Comparison of ENCODE assay signal across 8 mouse cellular contexts in genomic region chr13:34133326-34134071, GRCm38 (mm10). TPM values are rescaled to one million over a fixed set of nuclear protein-coding genes. Genes with fewer than 3 reads are reported as not detected.
DNase-seq lines count a peak whose midpoint lies in the region; ATAC-seq and TF ChIP-seq lines count a peak whose summit lies in the region.

No protein-coding gene starts in this region.

- H3K4me1 ChIP-seq in heart, embryonic 15.5 days (replicated peaks), result peaks cover 33% of the 10 kb centered on the region
- H3K4me1 ChIP-seq in heart, adult 2 months (ENCODE audit: control insufficient read depth, insufficient read depth, low read length), result peaks cover 3% of the 10 kb centered on the region; the same call in 1 of the 2 replicates
- peaks cover 2% of the 10 kb centered on the region for H3K4me1 ChIP-seq in ES-Bruce4 (ENCODE audit: control insufficient read depth, insufficient read depth, low read length)
- H3K4me1 ChIP-seq in embryonic facial prominence, embryonic 15.5 days, result peaks cover 51% of the 10 kb centered on the region
- H3K4me1 ChIP-seq in limb, embryonic 14.5 days (ENCODE audit: control insufficient read depth, insufficient read depth, low read length), result peaks cover 44% of the 10 kb centered on the region

- WGBS in heart, embryonic 15.5 days, result 26% methylated on average over 15 of the region's 15 CpGs
- WGBS in heart, adult 2 months, result 57% methylated on average over 15 of the region's 15 CpGs
- WGBS in embryonic facial prominence, embryonic 15.5 days, result 12% methylated on average over 15 of the region's 15 CpGs
- WGBS in limb, embryonic 14.5 days, result 8% methylated on average over 15 of the region's 15 CpGs

- TF ChIP-seq CTCF in heart, adult 2 months (IDR thresholded peaks at IDR 0.05), result no peak
- TF ChIP-seq CTCF in ES-Bruce4 (IDR thresholded peaks at IDR 0.05; ENCODE audit: low read depth, low read length), result no peak

- no peak for ATAC-seq in heart, embryonic 15.5 days (replicated peaks; ENCODE audit: insufficient number of reproducible peaks, insufficient read depth, low FRiP score, low read depth)
- ATAC-seq in embryonic facial prominence, embryonic 15.5 days (ENCODE audit: insufficient number of reproducible peaks, low FRiP score, low TSS enrichment, low read depth), result no peak
- no peak for ATAC-seq in limb, embryonic 14.5 days (ENCODE audit: low FRiP score, low read depth)

- TF ChIP-seq EP300 in heart, adult 2 months (IDR thresholded peaks at IDR 0.05; ENCODE audit: insufficient read depth, low read depth, low read length), result no peak
- no peak for TF ChIP-seq EP300 in ES-Bruce4 (IDR thresholded peaks at IDR 0.05; ENCODE audit: insufficient read depth, low read depth, low read length)

- H3K36me3 ChIP-seq in heart, embryonic 15.5 days, result no peaks in the 10 kb centered on the region
- no peaks in the 10 kb centered on the region for H3K36me3 ChIP-seq in heart, adult 2 months (ENCODE audit: control insufficient read depth, insufficient read depth, low read length)
- H3K36me3 ChIP-seq in ES-Bruce4 (ENCODE audit: control insufficient read depth, insufficient read depth, low read length, poor library complexity, severe bottlenecking), result peaks cover 5% of the 10 kb centered on the region
- no peaks in the 10 kb centered on the region for H3K36me3 ChIP-seq in embryonic facial prominence, embryonic 15.5 days
- no peaks in the 10 kb centered on the region for H3K36me3 ChIP-seq in limb, embryonic 14.5 days (ENCODE audit: control insufficient read depth, insufficient read depth, low read length)

- intact Hi-C loops in heart, adult 2 months (cut with DNase I), result no loop called here

- H3K4me3 ChIP-seq in heart, embryonic 15.5 days, result peak overlapping the region; percentile 14; the same call in 1 of the 2 replicates
- no peak overlapping the region for H3K4me3 ChIP-seq in heart, adult 2 months
- H3K4me3 ChIP-seq in ES-Bruce4 (ENCODE audit: low read depth, low read length), result no peak overlapping the region
- no peak overlapping the region; the same call in 1 of the 2 replicates for H3K4me3 ChIP-seq in embryonic facial prominence, embryonic 15.5 days (replicated peaks)
- peak overlapping the region; percentile 14; the same call in 1 of the 2 replicates for H3K4me3 ChIP-seq in limb, embryonic 14.5 days (replicated peaks; ENCODE audit: low read length)

- H3K27ac ChIP-seq in heart, embryonic 15.5 days, result 0 out of 2 replicates have a peak overlapping the region, but pooled peaks have one; percentile 1
- H3K27ac ChIP-seq in heart, adult 2 months, result no peak overlapping the region
- no peak overlapping the region for H3K27ac ChIP-seq in ES-Bruce4 (ENCODE audit: insufficient read depth, low read length)
- H3K27ac ChIP-seq in embryonic facial prominence, embryonic 15.5 days (replicated peaks), result no peak overlapping the region
- H3K27ac ChIP-seq in limb, embryonic 14.5 days (replicated peaks; ENCODE audit: low read depth, low read length), result no peak overlapping the region

- DNase-seq in heart, adult 2 months, result no peak
- DNase-seq in limb, embryonic 14.5 days (ENCODE audit: low spot score), result no peak
- DNase-seq in adrenal gland, postnatal 25 days, result no peak
- no peak for DNase-seq in adipocyte (ENCODE audit: low spot score)
- DNase-seq in natural killer cell, adult 2 months (ENCODE audit: low spot score in 2 of 2), result no peak

- peaks cover 3% of the 10 kb centered on the region; the same call in 1 of the 2 replicates for H3K27me3 ChIP-seq in heart, embryonic 15.5 days
- H3K27me3 ChIP-seq in heart, adult 2 months (ENCODE audit: control insufficient read depth, insufficient read depth, low read length), result no peaks in the 10 kb centered on the region
- H3K27me3 ChIP-seq in ES-Bruce4 (ENCODE audit: control insufficient read depth, insufficient read depth, low read length, poor library complexity, severe bottlenecking), result no peaks in the 10 kb centered on the region
- H3K27me3 ChIP-seq in embryonic facial prominence, embryonic 15.5 days, result peaks cover 7% of the 10 kb centered on the region; the same call in 1 of the 2 replicates
- no peaks in the 10 kb centered on the region for H3K27me3 ChIP-seq in limb, embryonic 14.5 days (ENCODE audit: control insufficient read depth, insufficient read depth, low read length)

- no peaks in the 10 kb centered on the region for H3K79me2 ChIP-seq in heart, adult 2 months (replicated peaks; ENCODE audit: control insufficient read depth, insufficient read depth, low read length)

- no peaks in the 10 kb centered on the region for H3K9me3 ChIP-seq in heart, embryonic 15.5 days (replicated peaks)
- no peaks in the 10 kb centered on the region for H3K9me3 ChIP-seq in ES-Bruce4 (replicated peaks; ENCODE audit: control insufficient read depth, insufficient read depth, low read length, poor library complexity, severe bottlenecking)
- H3K9me3 ChIP-seq in embryonic facial prominence, embryonic 15.5 days (replicated peaks), result no peaks in the 10 kb centered on the region
- H3K9me3 ChIP-seq in limb, embryonic 14.5 days (ENCODE audit: control insufficient read depth, low read length), result no peaks in the 10 kb centered on the region

- H3K4me2 ChIP-seq in heart, embryonic 15.5 days, result peak overlapping the region; percentile 50
- H3K4me2 ChIP-seq in embryonic facial prominence, embryonic 15.5 days (replicated peaks), result peak overlapping the region; percentile 33
- H3K4me2 ChIP-seq in limb, embryonic 14.5 days (replicated peaks; ENCODE audit: low read depth, low read length, severe bottlenecking), result peak overlapping the region; percentile 82

- TF ChIP-seq POLR2A in heart, adult 2 months (IDR thresholded peaks at IDR 0.05; ENCODE audit: insufficient read depth, low read depth, low read length), result no peak
- TF ChIP-seq POLR2A in ES-Bruce4 (IDR thresholded peaks at IDR 0.05; ENCODE audit: insufficient read depth, low read length), result no peak
- TF ChIP-seq POLR2A in limb, embryonic 14.5 days (IDR thresholded peaks at IDR 0.05; ENCODE audit: borderline replicate concordance, extremely low read depth, insufficient read depth, insufficient read length), result no peak

- peak overlapping the region; percentile 20; the same call in 1 of the 2 replicates for H3K9ac ChIP-seq in heart, embryonic 15.5 days
- H3K9ac ChIP-seq in heart, adult 2 months (ENCODE audit: low read depth, low read length), result no peak overlapping the region
- peak overlapping the region; percentile 24; the same call in 1 of the 2 replicates for H3K9ac ChIP-seq in ES-Bruce4 (ENCODE audit: low read depth, poor library complexity, severe bottlenecking)
- H3K9ac ChIP-seq in embryonic facial prominence, embryonic 15.5 days, result no peak overlapping the region
- 0 out of 2 replicates have a peak overlapping the region, but pooled peaks have one; percentile 31 for H3K9ac ChIP-seq in limb, embryonic 14.5 days (ENCODE audit: low read depth, low read length, severe bottlenecking)

RNA-seq across cellular contexts. Expression of gene Tubb2b, which starts 3.2 kb away (rescaled TPM):
- 36.0 and 42.3 TPM in 2 replicates for polyA plus RNA-seq in heart, embryonic 15.5 days (2015; fragmentation: Nextera tagmentation; extraction: Ambion mirVana)
- 1 to 10 TPM; 2.6 to 5.3 TPM for total RNA-seq in heart, adult 2 months (2021)
- polyA plus RNA-seq in heart, adult 2 months (2012; rRNA removed), result 6.2 and 7.8 TPM in 2 replicates
- 229 and 267 TPM in 2 replicates for polyA plus RNA-seq in ES-Bruce4 (2011; ENCODE audit: insufficient read depth, insufficient read length, low read depth, missing spikeins)
- 55.4 and 56.9 TPM in 2 replicates for polyA plus RNA-seq in embryonic facial prominence, embryonic 15.5 days (2015; fragmentation: Nextera tagmentation; extraction: Ambion mirVana)
- polyA plus RNA-seq in limb, embryonic 14.5 days (2012; rRNA removed), result 376 and 378 TPM in 2 replicates
- 28.5 TPM in 2 replicates for polyA plus RNA-seq in limb, embryonic 14.5 days (2014; fragmentation: Nextera tagmentation; extraction: Ambion mirVana)
- 0.71 and 0.76 TPM in 2 replicates for total RNA-seq in adrenal gland, postnatal 25 days (2021)

RNA-seq across cellular contexts. Expression of gene Psmg4, which starts 29.3 kb away (rescaled TPM):
- 65.3 and 76.5 TPM in 2 replicates for polyA plus RNA-seq in heart, embryonic 15.5 days (2015; fragmentation: Nextera tagmentation; extraction: Ambion mirVana)
- 10 to 100 TPM; 23.1 to 29.0 TPM for total RNA-seq in heart, adult 2 months (2021)
- polyA plus RNA-seq in heart, adult 2 months (2012; rRNA removed), result 32.2 and 51.2 TPM in 2 replicates
- polyA plus RNA-seq in ES-Bruce4 (2011; ENCODE audit: insufficient read depth, insufficient read length, low read depth, missing spikeins), result 29.2 and 39.1 TPM in 2 replicates
- 72.6 and 76.4 TPM in 2 replicates for polyA plus RNA-seq in embryonic facial prominence, embryonic 15.5 days (2015; fragmentation: Nextera tagmentation; extraction: Ambion mirVana)
- polyA plus RNA-seq in limb, embryonic 14.5 days (2012; rRNA removed), result 133 and 153 TPM in 2 replicates
- 75.5 and 83.8 TPM in 2 replicates for polyA plus RNA-seq in limb, embryonic 14.5 days (2014; fragmentation: Nextera tagmentation; extraction: Ambion mirVana)
- 29.7 and 29.9 TPM in 2 replicates for total RNA-seq in adrenal gland, postnatal 25 days (2021)

RNA-seq across cellular contexts. Expression of gene Tubb2a, which starts 55.7 kb away (rescaled TPM):
- polyA plus RNA-seq in heart, embryonic 15.5 days (2015; fragmentation: Nextera tagmentation; extraction: Ambion mirVana), result 136 and 170 TPM in 2 replicates
- 10 to 100 TPM; 42.9 to 64.1 TPM for total RNA-seq in heart, adult 2 months (2021)
- 95.2 and 122 TPM in 2 replicates for polyA plus RNA-seq in heart, adult 2 months (2012; rRNA removed)
- polyA plus RNA-seq in ES-Bruce4 (2011; ENCODE audit: insufficient read depth, insufficient read length, low read depth, missing spikeins), result 28.7 and 29.0 TPM in 2 replicates
- polyA plus RNA-seq in embryonic facial prominence, embryonic 15.5 days (2015; fragmentation: Nextera tagmentation; extraction: Ambion mirVana), result 208 and 211 TPM in 2 replicates
- polyA plus RNA-seq in limb, embryonic 14.5 days (2012; rRNA removed), result 328 and 445 TPM in 2 replicates
- 150 and 170 TPM in 2 replicates for polyA plus RNA-seq in limb, embryonic 14.5 days (2014; fragmentation: Nextera tagmentation; extraction: Ambion mirVana)
- 17.8 and 23.2 TPM in 2 replicates for total RNA-seq in adrenal gland, postnatal 25 days (2021)

Comparison
In these comparisons a context has a peak if more than half of its experiments do, and no peak if none do; other contexts are left out.
1. H3K4me3 ChIP-seq: peak in heart, embryonic 15.5 days (single experiment) and limb, embryonic 14.5 days (single experiment); none in heart, adult 2 months (single experiment), ES-Bruce4 (single experiment) and embryonic facial prominence, embryonic 15.5 days (single experiment).
2. H3K9ac ChIP-seq: peak in heart, embryonic 15.5 days (single experiment), ES-Bruce4 (single experiment) and limb, embryonic 14.5 days (single experiment); none in heart, adult 2 months (single experiment) and embryonic facial prominence, embryonic 15.5 days (single experiment).
3. Peak in every context shown above with its lines, with median percentiles within 50 percentile points of each other: H3K4me2 ChIP-seq.